Comparison of ENCODE assay signal across 26 mouse cellular contexts in genomic region chr17:26904320-26904719, GRCm38 (mm10). TPM values are rescaled to one million over a fixed set of nuclear protein-coding genes. Genes with fewer than 3 reads are reported as not detected.
DNase-seq lines count a peak whose midpoint lies in the region; ATAC-seq and TF ChIP-seq lines count a peak whose summit lies in the region.
"Had no signal": no experiment of that assay in that cellular context is flagged by ENCODE, and none has a peak within 500 bp of the region (broad histone marks: within the 10 kb centered on the region; RNA-seq: fewer than 3 reads in every experiment).

No protein-coding gene starts in this region.

- H3K27ac ChIP-seq in gastrocnemius, adult 2 months = 0 out of 2 replicates have a peak overlapping the region, but pooled peaks have one; percentile 2
- H3K27ac ChIP-seq in heart, postnatal 0 days (ENCODE audit: low read depth) = no peak overlapping the region
- H3K27ac ChIP-seq in left cerebral cortex, adult 2 months = no peak overlapping the region
- no peak overlapping the region for H3K27ac ChIP-seq in stomach, postnatal 0 days (replicated peaks)
- H3K27ac ChIP-seq: embryonic facial prominence, embryonic 15.5 days; forebrain, embryonic 10.5 days; forebrain, embryonic 15.5 days; heart, embryonic 15.5 days; hindbrain, embryonic 15.5 days had no signal

- H3K4me2 ChIP-seq in heart, postnatal 0 days (ENCODE audit: low read depth, low read length) = no peak overlapping the region
- no peak overlapping the region for H3K4me2 ChIP-seq in stomach, postnatal 0 days (replicated peaks; ENCODE audit: low read depth)
- H3K4me2 ChIP-seq: embryonic facial prominence, embryonic 15.5 days; forebrain, embryonic 15.5 days; heart, embryonic 15.5 days; hindbrain, embryonic 15.5 days had no signal

- TF ChIP-seq CTCF in gastrocnemius, adult 2 months (IDR thresholded peaks at IDR 0.05) = no peak
- TF ChIP-seq CTCF in heart, postnatal 0 days (IDR thresholded peaks at IDR 0.05; ENCODE audit: low read depth) = peak; percentile 19; the same call in 1 of the 2 replicates
- peak; percentile 7 for TF ChIP-seq CTCF in left cerebral cortex, adult 2 months (IDR thresholded peaks at IDR 0.05)
- TF ChIP-seq CTCF in stomach, postnatal 0 days (IDR thresholded peaks at IDR 0.05; ENCODE audit: low read depth) = peak; percentile 45

- H3K9me3 ChIP-seq in heart, postnatal 0 days (replicated peaks; ENCODE audit: control insufficient read depth, low read length) = no peaks in the 10 kb centered on the region
- H3K9me3 ChIP-seq in stomach, postnatal 0 days (ENCODE audit: control insufficient read depth, low read length) = no peaks in the 10 kb centered on the region
- H3K9me3 ChIP-seq: embryonic facial prominence, embryonic 15.5 days; forebrain, embryonic 15.5 days; heart, embryonic 15.5 days; hindbrain, embryonic 15.5 days had no signal

- H3K4me1 ChIP-seq in heart, postnatal 0 days (ENCODE audit: control insufficient read depth, insufficient read depth) = no peaks in the 10 kb centered on the region
- H3K4me1 ChIP-seq in stomach, postnatal 0 days (replicated peaks; ENCODE audit: control insufficient read depth, insufficient read depth) = no peaks in the 10 kb centered on the region
- H3K4me1 ChIP-seq: embryonic facial prominence, embryonic 15.5 days; forebrain, embryonic 10.5 days; heart, embryonic 15.5 days; hindbrain, embryonic 15.5 days had no signal

- no peak overlapping the region for H3K9ac ChIP-seq in heart, postnatal 0 days (replicated peaks; ENCODE audit: low read depth, low read length)
- no peak overlapping the region for H3K9ac ChIP-seq in stomach, postnatal 0 days (ENCODE audit: low read length)
- H3K9ac ChIP-seq: embryonic facial prominence, embryonic 15.5 days; forebrain, embryonic 15.5 days; heart, embryonic 15.5 days; hindbrain, embryonic 15.5 days had no signal

- no peak for DNase-seq in gastrocnemius, adult 2 months
- DNase-seq in gastrocnemius, postnatal 4 days (ENCODE audit: low spot score in 2 of 2) = no peak
- no peak for DNase-seq in heart, postnatal 0 days (ENCODE audit: low spot score)
- no peak for DNase-seq in heart, adult 8-10 months (ENCODE audit: low spot score)
- DNase-seq in left cerebral cortex, adult 2 months (ENCODE audit: extremely low spot score in 1 of 2, low spot score in 2 of 2) = no peak
- no peak for DNase-seq in left cerebral cortex, postnatal 10 days (ENCODE audit: extremely low spot score in 1 of 2, low spot score in 2 of 2)
- no peak for DNase-seq in stomach, postnatal 0 days (ENCODE audit: low spot score)
- DNase-seq in testis, postnatal 14 days (ENCODE audit: low spot score) = no peak
- DNase-seq: adrenal gland, postnatal 14 days; cerebellum, adult 18-20 months; embryo, embryonic 11 days; gastrocnemius, postnatal 25 days; kidney, adult 11 months had no signal

- no peak for TF ChIP-seq EP300 in heart, postnatal 0 days (IDR thresholded peaks at IDR 0.05; ENCODE audit: low read depth)
- no peak for TF ChIP-seq EP300 in stomach, postnatal 0 days (optimal IDR thresholded peaks at IDR 0.05)

- no peaks in the 10 kb centered on the region for H3K36me3 ChIP-seq in heart, postnatal 0 days (replicated peaks; ENCODE audit: control insufficient read depth, insufficient read depth, low read length)
- H3K36me3 ChIP-seq in stomach, postnatal 0 days (ENCODE audit: control insufficient read depth, insufficient read depth, low read length) = no peaks in the 10 kb centered on the region
- H3K36me3 ChIP-seq: embryonic facial prominence, embryonic 15.5 days; forebrain, embryonic 10.5 days; forebrain, embryonic 15.5 days; heart, embryonic 15.5 days; hindbrain, embryonic 15.5 days had no signal

- 42% methylated on average over 5 of the region's 5 CpGs for WGBS in heart, postnatal 0 days
- WGBS in stomach, postnatal 0 days = 45% methylated on average over 5 of the region's 5 CpGs

- ATAC-seq in heart, postnatal 0 days (ENCODE audit: insufficient read depth, low read depth) = peak; percentile 30; the same call in 1 of the 2 replicates
- ATAC-seq in stomach, postnatal 0 days (ENCODE audit: low FRiP score, low TSS enrichment) = no peak
- ATAC-seq: activated CD4-positive, CD25-positive, alpha-beta regulatory T cell, adult 4 months; forebrain, embryonic 15.5 days; Patski had no signal

- H3K27me3 ChIP-seq in heart, postnatal 0 days (ENCODE audit: control insufficient read depth, insufficient read depth, low read length) = no peaks in the 10 kb centered on the region
- H3K27me3 ChIP-seq in stomach, postnatal 0 days (ENCODE audit: control insufficient read depth, insufficient read depth, low read length) = no peaks in the 10 kb centered on the region
- H3K27me3 ChIP-seq: embryonic facial prominence, embryonic 15.5 days; forebrain, embryonic 15.5 days; heart, embryonic 15.5 days; hindbrain, embryonic 15.5 days had no signal

- no peak overlapping the region for H3K4me3 ChIP-seq in gastrocnemius, adult 2 months
- H3K4me3 ChIP-seq in heart, postnatal 0 days (ENCODE audit: low read depth, low read length) = no peak overlapping the region
- no peak overlapping the region for H3K4me3 ChIP-seq in left cerebral cortex, adult 2 months
- H3K4me3 ChIP-seq in stomach, postnatal 0 days (ENCODE audit: low read depth, low read length) = no peak overlapping the region
- H3K4me3 ChIP-seq: embryonic facial prominence, embryonic 15.5 days; erythroblast, embryonic 14.5 days; forebrain, embryonic 10.5 days; forebrain, embryonic 15.5 days; heart, embryonic 15.5 days; hindbrain, embryonic 15.5 days had no signal

- intact Hi-C loops in gastrocnemius, adult 2 months (cut with DNase I) = no loop called here
- intact Hi-C loops in left cerebral cortex, adult 2 months (cut with DNase I) = no loop called here
- intact Hi-C loops in left cerebral cortex, postnatal 10 days (cut with DNase I) = no loop called here

RNA-seq across cellular contexts. Expression of gene Kifc5b, which starts 12.6 kb away (rescaled TPM):
- under 1 TPM; 0.18 to 0.64 TPM for total RNA-seq in gastrocnemius, adult 2 months (2021)
- 1 to 10 TPM; 6.1 to 8.5 TPM for total RNA-seq in gastrocnemius, postnatal 4 days (2021)
- 4.5 and 4.8 TPM in 2 replicates for total RNA-seq in heart, postnatal 0 days (2014; rRNA removed; ENCODE audit: low replicate concordance)
- 0.93 and 1.5 TPM in 2 replicates for polyA plus RNA-seq in heart, postnatal 0 days (2015; fragmentation: Nextera tagmentation; extraction: Ambion mirVana)
- under 1 TPM; 0.29 to 0.81 (median 0.48) TPM for total RNA-seq in heart, adult 8-10 months (2022)
- 1 to 10 TPM; 3.3 to 4.6 TPM for total RNA-seq in left cerebral cortex, adult 2 months (2021)
- total RNA-seq in left cerebral cortex, postnatal 10 days (2021) = 1 to 10 TPM; 3.1 to 3.2 TPM
- 1.5 and 1.6 TPM in 2 replicates for polyA plus RNA-seq in stomach, postnatal 0 days (2015; fragmentation: Nextera tagmentation; extraction: Ambion mirVana)

RNA-seq across cellular contexts. Expression of gene Phf1, which starts 28.5 kb away (rescaled TPM):
- 10 to 100 TPM in 1 of 2 experiments, 1 to 10 TPM in 1; 9.2 to 10.7 TPM for total RNA-seq in gastrocnemius, adult 2 months (2021)
- 10 to 100 TPM in 1 of 2 experiments, 1 to 10 TPM in 1; 9.6 to 10.9 TPM for total RNA-seq in gastrocnemius, postnatal 4 days (2021)
- 13.7 and 16.3 TPM in 2 replicates for total RNA-seq in heart, postnatal 0 days (2014; rRNA removed; ENCODE audit: low replicate concordance)
- 6.3 and 7.2 TPM in 2 replicates for polyA plus RNA-seq in heart, postnatal 0 days (2015; fragmentation: Nextera tagmentation; extraction: Ambion mirVana)
- 10 to 100 TPM; 15.4 to 20.7 (median 16.1) TPM for total RNA-seq in heart, adult 8-10 months (2022)
- total RNA-seq in left cerebral cortex, adult 2 months (2021) = 10 to 100 TPM; 33.8 to 39.5 TPM
- total RNA-seq in left cerebral cortex, postnatal 10 days (2021) = 10 to 100 TPM; 19.3 to 21.8 TPM
- polyA plus RNA-seq in stomach, postnatal 0 days (2015; fragmentation: Nextera tagmentation; extraction: Ambion mirVana) = 4.7 and 5.8 TPM in 2 replicates

RNA-seq across cellular contexts. Expression of gene Cuta, which starts 35.0 kb away (rescaled TPM):
- 100 to 1,000 TPM in 1 of 2 experiments, 10 to 100 TPM in 1; 93.8 to 104 TPM for total RNA-seq in gastrocnemius, adult 2 months (2021)
- total RNA-seq in gastrocnemius, postnatal 4 days (2021) = 10 to 100 TPM; 90.4 to 92.8 TPM
- total RNA-seq in heart, postnatal 0 days (2014; rRNA removed; ENCODE audit: low replicate concordance) = 80.2 and 107 TPM in 2 replicates
- 180 and 193 TPM in 2 replicates for polyA plus RNA-seq in heart, postnatal 0 days (2015; fragmentation: Nextera tagmentation; extraction: Ambion mirVana)
- total RNA-seq in heart, adult 8-10 months (2022) = 10 to 100 TPM; 91.9 to 98.0 (median 95.8) TPM
- 100 to 1,000 TPM; 103 to 110 TPM for total RNA-seq in left cerebral cortex, adult 2 months (2021)
- total RNA-seq in left cerebral cortex, postnatal 10 days (2021) = 100 to 1,000 TPM; 105 to 107 TPM
- 157 and 163 TPM in 2 replicates for polyA plus RNA-seq in stomach, postnatal 0 days (2015; fragmentation: Nextera tagmentation; extraction: Ambion mirVana)

RNA-seq across cellular contexts. Expression of gene Syngap1, which starts 36.7 kb away (rescaled TPM):
- 1 to 10 TPM; 3.0 to 3.5 TPM for total RNA-seq in gastrocnemius, adult 2 months (2021)
- 10 to 100 TPM; 20.8 to 23.8 TPM for total RNA-seq in gastrocnemius, postnatal 4 days (2021)
- 4.3 and 6.6 TPM in 2 replicates for total RNA-seq in heart, postnatal 0 days (2014; rRNA removed; ENCODE audit: low replicate concordance)
- 0.41 and 0.45 TPM in 2 replicates for polyA plus RNA-seq in heart, postnatal 0 days (2015; fragmentation: Nextera tagmentation; extraction: Ambion mirVana)
- total RNA-seq in heart, adult 8-10 months (2022) = 1 to 10 TPM; 3.6 to 5.2 (median 4.7) TPM
- total RNA-seq in left cerebral cortex, adult 2 months (2021) = 100 to 1,000 TPM; 452 to 471 TPM
- 100 to 1,000 TPM; 536 to 546 TPM for total RNA-seq in left cerebral cortex, postnatal 10 days (2021)
- polyA plus RNA-seq in stomach, postnatal 0 days (2015; fragmentation: Nextera tagmentation; extraction: Ambion mirVana) = 0.61 and 0.70 TPM in 2 replicates
- polyA plus RNA-seq: activated CD4-positive, CD25-positive, alpha-beta regulatory T cell, adult 4 months had no signal

RNA-seq across cellular contexts. Expression of gene Nkx2-5, which starts 59.5 kb away (rescaled TPM):
- total RNA-seq in gastrocnemius, adult 2 months (2021) = not detected
- total RNA-seq in gastrocnemius, postnatal 4 days (2021) = not detected
- total RNA-seq in heart, postnatal 0 days (2014; rRNA removed; ENCODE audit: low replicate concordance) = 284 and 346 TPM in 2 replicates
- polyA plus RNA-seq in heart, postnatal 0 days (2015; fragmentation: Nextera tagmentation; extraction: Ambion mirVana) = 139 and 155 TPM in 2 replicates
- total RNA-seq in heart, adult 8-10 months (2022) = 10 to 100 TPM; 75.8 to 81.5 (median 79.7) TPM
- total RNA-seq in left cerebral cortex, adult 2 months (2021) = not detected
- not detected for total RNA-seq in left cerebral cortex, postnatal 10 days (2021)
- polyA plus RNA-seq in stomach, postnatal 0 days (2015; fragmentation: Nextera tagmentation; extraction: Ambion mirVana) = 0.17 and 0.91 TPM in 2 replicates
- total RNA-seq: adrenal gland, adult 18-20 months; adrenal gland, postnatal 14 days; gastrocnemius, adult 18-20 months; gastrocnemius, postnatal 25 days; MEL had no signal
- polyA plus RNA-seq: activated CD4-positive, CD25-positive, alpha-beta regulatory T cell, adult 4 months; erythroblast, embryonic 14.5 days; forebrain, embryonic 10.5 days; forebrain, embryonic 15.5 days; frontal cortex, adult 2 months; hindbrain, embryonic 11.5 days; Patski had no signal
